Mouse (Mus musculus) heart, adult 2 months (tissue): ENCODE measurements around the gene Dnajb11.

Source experiments
- CTCF ChIP-seq: fragments of 200-600 bp; IDR thresholded peaks from 2 replicates; pipeline ENCODE4 v1.8.1; 2022; ENCODE audit warnings: antibody characterized with exemption, mild to moderate bottlenecking, moderate library complexity
- EP300 ChIP-seq: fragments of 200-500 bp; IDR thresholded peaks from 2 replicates; pipeline ENCODE4 v1.6.1; 2011; ENCODE audit warnings: low read depth, low read length, control low read depth; ENCODE audit not compliant: insufficient read depth
- POLR2A ChIP-seq: fragments of 200-500 bp; IDR thresholded peaks from 2 replicates; pipeline ENCODE4 v1.6.1; 2011; ENCODE audit warnings: mild to moderate bottlenecking, low read depth, low read length, control low read depth; ENCODE audit not compliant: insufficient read depth

DNA sequence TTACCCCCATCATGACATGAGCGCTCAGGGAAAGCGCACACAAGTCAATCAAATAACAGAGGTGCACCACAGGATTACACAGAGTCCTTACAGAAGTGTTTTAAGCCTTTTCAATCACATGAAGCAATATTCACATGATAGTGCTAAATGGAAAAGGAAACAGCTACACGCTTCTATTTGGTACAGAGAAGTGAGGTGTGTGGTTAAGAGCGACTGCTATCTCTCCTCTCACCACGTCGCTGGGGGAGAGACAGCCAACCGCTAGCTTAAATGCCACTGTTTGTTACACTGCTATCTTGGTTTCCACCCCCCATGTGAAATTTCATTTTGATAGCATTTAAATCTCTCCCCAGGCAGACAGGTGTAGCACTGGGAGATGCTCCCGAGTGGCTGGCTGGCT lies 32.1 kb downstream of the Dnajb11 start:
- TF ChIP-seq CTCF (no peak), POLR2A (no peak), EP300 (no peak)
